Mouse (Mus musculus) lung, postnatal 4 days (tissue): ENCODE measurements around the gene Gnpat.

Experiments used
- DNase-seq, 2 experiments: peaks; one replicate each; pipeline ENCODE4 v3.0.0; 2021

Gnpat gene

DNA sequence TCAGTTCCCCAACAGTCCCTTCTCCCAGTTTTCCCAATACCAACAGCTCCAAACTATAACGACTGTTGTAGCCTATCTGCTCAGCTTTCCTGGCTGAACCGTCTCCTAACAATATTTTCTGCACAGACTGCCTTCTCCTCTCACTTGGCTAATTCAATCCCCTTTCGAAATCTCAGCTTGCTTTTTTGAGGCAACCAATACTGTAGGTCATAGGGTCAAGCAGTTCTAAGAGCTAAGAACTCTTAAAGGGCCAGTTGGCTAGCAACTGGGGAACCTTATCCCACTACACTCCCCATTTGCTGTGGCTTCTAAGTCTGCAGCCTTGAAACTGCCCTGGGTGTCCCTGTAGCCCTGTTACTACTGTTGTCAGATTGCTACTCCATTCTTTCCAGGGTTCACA, 17.7 kb upstream of the Gnpat start:
- no peak for DNase-seq

DNA sequence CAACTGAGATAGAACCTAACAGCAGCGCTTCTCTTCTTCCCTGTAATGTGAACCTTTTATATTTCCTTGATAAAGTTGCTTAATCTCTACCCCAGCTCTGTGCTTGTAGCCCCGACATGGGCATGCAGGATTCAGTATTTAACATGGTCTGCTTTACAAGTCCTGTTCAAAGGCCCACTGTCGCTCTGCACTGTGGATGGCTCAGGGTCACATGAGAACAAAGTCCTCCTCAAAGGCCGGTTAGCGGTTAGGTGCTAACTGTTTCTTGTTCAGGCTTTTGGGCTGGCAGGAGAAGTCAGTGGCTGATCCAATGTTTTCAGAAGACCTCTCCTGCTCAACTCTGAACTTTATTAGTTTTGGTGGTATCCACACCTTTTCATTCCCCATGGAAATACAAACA, 17.3 kb upstream of the Gnpat start:
- no peak for DNase-seq

DNA sequence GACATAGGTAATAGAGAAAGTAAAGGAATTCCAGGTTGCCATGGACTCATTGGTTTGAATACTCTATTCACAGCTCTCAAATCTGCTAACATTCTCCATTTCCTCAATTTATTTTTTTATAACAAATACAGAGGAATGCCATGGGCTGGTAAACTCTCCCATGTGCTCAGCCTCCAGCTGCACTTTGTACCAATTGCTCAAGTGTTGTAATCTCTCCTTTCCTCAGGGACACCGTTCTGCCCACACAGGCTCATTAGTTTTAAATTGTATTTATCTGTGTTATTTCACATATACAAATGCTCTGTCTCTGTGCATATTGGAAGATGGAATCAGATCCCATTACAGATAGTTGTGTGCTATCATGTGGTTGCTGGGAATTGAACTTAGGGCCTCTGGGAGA, 9.3 kb upstream of the Gnpat start:
- no peak for DNase-seq

DNA sequence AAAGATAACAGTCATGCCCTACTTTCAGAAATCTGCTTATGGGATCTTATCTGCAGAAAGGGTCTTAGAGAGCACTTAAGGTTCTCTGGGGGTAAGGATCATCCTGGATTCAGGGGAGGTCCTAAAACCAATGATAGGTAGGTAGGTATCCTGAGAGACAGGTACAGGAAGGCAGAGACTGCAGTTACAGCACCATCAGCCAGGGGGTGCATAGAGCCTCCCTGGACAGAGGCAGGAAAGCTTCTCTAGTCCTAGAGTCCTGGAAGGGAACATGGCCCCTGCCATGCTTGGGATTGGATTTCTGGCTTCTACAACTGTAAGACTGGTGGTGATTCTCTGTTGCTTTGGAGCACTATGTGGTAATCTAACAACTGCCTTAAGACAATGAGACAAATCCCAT, 3.4 kb upstream of the Gnpat start:
- DNase-seq: peak in 1 of 2 experiments; percentile 37

DNA sequence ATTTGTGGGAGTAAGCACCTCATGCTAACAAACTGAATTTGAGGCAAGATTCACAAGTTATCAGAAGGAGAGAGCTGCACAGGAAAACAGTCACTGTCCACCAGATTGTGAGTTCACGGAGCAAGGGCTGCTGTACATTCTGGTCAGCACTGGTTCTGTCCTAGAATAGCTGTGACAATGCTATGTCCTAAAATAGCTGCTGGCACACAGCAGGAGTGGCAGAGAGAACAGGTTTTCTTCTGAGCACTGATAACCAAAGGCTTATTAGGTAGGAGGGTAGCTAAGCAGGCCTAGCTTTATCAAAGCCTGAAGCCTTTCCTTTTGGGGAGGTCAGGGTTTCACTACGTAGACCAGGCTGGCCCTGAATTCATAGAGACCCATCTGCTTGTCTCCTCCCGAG, 2.6 kb upstream of the Gnpat start:
- no peak for DNase-seq

DNA sequence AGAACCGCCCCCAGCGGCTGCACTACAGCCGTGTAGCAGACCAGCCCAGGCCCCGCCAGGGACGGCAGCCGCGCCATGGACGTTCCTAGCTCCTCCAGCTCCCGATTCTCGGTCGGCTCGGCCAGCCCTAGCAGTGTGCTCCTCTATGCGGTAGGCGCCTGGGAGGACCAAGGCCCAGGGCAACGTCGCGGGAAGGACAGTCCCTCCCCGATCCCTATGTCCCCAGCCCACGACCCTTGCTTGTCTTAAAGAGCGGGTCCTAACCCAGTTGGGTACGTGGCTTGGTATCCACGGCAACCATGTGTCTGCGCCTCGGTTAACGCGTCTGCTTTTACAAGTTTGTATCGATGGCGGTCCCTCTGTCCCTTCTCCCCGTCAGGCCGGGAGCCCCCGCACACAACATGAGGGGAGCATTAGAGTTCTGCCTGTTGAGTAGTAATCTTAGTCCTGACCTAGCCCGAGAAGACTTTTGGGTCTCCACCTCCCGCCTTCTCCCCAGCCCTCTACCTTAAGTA, 387 bp downstream of the Gnpat start:
- DNase-seq: no peak

DNA sequence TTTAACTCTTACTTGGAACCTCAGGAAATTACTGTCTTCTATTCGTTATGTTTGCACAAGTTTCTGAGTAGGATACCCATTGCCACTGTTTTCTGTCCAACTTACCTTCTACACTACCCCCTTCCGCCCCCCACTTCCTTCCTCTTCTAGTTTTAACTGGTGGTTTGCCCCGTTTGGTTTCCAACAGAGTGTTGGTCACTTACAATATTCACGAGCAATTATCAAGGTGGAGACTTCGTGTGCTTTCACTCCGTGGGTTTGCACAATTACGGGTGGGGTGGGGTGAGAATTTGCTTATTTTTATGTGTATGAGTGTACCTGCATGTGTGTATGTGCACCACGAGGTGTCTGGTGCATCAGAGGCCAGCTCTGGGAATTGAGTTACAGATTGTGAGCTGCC, 896 bp downstream of the Gnpat start:
- no peak for DNase-seq

DNA sequence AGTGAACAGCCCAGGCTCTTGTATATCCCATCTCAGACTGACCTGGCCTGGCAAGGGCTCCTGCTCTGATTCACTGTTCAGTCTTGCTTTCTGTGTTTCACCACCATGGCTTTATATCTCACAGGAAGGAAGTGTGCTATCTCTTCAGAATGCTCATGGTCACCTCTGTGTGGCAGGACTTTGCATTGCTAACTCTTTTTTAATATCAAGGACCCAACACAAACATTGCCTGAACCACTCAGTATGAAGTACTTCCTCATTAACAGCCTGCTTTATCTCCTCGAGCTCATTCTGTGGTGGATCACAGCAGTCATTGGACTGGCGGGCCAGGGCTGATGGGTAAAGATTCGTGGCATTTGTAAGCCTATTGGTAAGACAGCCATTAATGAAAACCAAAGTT, 3.8 kb downstream of the Gnpat start:
- DNase-seq: no peak

DNA sequence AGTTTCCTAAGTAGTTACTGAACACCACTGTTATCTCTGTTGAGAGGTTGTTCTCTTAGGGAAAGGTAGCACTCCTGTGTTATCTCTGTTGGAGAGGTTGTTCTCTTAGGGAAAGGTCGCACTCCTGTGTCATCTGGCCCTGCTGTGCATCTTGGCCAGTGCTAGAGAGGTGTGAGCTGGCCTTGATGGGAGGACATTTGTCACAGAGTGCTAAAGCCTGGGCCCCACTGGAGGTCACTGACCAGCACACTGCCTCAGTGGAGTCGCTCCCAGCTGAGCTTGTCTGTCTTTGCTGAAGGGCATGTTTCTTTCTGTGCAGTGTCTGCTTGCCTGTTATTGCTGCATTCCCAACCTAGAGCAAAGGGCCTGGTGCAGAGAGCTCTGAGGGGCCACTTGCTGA, 4.3 kb downstream of the Gnpat start:
- peak in 1 of 2 experiments; percentile 19 for DNase-seq

DNA sequence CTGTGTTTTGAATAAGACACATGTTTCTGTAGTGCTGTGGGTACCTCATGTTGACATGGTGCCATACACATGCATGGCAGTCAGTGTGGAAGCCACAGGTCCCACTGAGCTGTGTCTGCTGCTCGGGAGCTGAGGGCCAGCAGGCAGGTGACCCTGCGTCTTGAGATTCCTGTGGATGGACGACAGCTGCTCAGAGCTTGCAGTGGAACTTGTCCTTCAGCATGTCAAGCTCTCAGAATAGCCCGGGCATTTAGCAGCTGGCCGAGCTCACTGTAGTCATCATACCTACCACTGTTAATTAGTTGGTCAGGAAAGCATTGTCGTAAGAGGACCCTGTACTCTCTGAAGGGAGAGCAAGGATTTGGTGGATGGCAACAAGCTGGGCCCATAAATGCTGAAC, 6.9 kb downstream of the Gnpat start:
- DNase-seq: no peak

DNA sequence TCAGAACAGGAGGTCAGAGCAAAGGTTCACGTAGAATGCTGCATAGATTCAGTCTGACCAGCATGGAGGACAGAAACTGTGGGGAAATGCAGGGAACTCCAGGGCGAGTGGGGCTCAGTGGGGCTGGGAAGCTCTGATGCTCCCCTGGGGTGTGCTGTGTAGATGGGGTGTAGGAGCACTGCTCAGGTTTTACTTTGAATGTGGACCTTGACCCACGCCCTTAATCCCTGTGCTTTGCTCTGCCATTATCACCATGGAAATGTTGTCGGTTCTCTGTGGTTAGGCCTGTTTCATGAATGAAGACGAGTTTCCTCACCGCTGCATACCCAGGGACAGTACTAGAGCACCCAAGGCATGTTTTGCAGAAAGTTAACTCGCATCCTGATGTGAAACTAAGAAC, 8.6 kb downstream of the Gnpat start:
- no peak for DNase-seq

DNA sequence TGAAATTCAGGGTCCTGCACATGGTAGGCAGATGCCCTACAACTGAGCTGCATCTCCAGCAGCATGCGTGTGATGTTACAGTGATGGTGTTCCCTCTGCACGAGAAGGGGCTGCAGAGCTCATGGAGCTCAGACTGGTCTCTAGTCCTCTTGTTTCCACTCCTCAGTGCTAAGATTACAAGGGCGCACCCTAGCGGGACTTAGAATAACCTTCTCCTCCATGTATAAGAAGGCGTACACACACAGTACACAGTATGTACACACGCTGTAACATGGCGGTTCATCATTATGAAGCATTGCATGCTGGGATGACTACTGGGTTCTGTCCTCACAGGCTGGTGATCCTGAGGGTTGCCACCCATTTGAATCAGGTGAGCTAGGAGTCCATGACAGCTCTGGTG, 9.2 kb downstream of the Gnpat start:
- DNase-seq: no peak

DNA sequence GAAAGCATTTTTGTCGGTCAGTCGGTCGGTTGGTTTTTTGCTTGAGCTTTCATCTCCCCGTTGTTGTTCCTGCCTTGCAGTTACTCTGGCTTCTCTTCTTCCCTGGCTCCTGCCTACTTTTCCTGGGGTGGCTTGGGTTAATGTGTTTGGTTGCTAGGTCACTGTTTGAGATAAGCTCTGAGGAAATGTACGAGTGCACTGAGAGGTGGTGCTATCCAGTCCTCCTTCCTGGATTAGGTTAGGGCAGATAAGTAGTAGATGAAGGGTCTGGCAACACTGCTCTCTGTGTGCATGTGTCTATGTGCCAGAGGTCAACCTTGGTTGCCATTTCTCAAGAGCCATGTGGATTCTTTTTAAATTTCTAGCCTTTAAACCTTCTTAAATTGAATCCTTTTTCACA, 9.9 kb downstream of the Gnpat start:
- DNase-seq: no peak

DNA sequence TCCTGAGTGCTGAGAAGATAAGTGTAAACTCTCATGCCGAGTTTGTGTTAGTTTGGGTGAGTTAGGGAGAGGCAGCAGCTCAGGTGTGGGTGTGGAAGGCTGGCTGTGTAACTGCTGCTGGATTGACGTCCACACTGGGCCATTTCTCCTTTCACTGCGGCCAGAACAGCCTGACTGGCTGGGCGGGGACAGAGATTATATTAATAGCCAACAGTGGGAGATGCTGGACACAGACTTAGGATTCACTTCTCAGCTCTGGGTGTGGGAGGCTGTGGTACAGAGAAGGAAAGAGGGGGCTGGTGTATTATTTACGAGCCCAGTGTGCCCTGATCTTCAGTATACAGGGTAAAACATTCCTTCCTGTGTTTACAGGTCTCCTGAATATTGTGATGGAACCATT, 15.3 kb downstream of the Gnpat start:
- DNase-seq: no peak

DNA sequence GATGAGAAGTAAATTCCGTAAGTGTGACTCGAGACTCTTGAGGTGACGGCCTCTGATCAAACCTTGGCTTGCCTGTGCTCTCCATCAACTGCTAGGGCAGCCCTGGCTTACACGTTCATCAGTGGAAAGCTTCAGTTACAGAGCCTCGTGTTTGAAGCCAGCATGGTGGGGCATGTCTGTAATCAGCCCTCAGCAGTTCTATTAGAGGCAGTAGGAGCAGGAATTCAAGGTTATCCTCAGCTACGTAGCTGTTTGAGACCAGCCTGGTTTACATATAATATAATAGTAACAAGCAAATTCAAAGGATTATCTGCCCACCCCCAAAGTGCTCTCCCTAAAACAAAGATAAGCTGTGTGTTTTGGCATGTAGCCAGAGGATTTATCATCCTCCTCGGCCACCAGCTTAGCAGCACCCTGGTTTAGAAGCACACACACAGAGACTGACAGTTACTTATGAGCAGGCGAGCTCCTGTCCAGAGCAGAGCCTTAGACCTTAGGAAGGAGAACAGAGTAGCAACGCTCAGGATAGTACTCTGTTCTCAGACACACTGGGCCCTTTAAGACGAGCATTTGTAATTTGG, 16.2 kb downstream of the Gnpat start:
- DNase-seq: no peak

DNA sequence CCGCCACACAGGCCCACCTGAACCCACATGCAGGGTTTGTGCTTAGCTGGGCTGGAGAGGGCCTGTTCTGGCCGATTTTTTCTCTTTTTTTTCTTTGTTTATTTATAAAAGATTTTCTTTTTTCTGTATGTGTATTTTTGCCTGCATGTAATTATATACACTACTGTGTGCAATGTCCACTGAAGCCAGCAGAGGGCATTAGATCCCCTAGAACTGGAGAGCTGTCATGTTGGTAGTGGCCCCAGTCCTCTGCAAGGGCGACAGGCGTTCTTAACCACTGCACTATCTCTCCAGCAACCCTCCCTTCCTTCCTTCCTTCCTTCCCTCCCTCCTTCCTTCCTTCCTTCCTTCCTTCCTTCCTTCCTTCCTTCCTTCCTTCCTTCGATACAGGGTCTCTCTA, 25.6 kb downstream of the Gnpat start:
- DNase-seq: no peak

DNA sequence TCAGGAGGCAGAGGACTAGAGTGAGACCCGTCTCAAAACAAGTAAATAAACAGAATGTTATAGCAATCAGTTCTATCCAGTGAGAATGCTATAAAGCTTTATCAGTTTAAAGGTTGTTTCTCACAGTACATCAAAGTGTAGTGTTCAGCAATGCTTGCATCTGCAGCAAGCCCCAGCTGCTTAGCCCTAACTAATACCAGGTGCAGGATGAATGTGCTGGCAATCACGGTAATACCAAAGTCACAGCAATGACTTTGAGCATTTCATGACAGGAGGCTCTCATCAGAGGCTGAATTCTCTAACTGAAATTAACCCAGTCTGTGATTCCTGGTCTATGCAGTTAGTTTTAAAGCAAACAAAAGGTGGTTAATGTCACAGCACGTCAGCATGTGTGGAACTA, 29.8 kb downstream of the Gnpat start:
- DNase-seq: no peak

DNA sequence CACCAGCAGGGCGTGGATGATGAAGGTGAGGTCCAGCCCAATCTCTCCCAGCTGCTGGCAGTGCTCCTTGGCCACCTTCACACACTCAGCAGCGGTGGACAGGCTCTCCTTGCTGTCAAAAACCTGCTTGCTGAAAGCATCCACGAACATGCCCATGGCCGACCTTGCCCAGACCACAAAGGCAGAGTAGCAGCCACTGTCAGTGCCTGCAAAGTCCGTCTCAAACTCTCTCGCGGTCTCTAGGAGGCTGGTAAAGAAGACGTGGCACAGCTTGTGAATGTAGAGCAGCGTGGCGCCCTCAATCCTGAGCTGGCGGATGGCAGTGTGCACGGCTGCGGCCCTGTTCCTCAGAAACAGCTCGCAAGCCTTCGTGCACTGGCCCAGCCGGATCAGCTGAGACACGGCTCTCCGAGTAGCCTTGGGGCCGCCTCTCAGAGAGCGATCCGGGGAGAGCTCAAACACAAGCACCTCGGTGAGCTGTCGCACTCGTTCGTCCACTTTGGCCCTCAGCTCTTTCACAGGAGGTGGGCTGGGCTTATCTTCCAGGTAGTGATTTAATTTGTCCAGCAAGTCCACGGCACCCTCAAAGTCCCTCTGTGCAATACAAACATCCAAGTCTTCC, 33.3 kb downstream of the Gnpat start:
- no peak for DNase-seq

DNA sequence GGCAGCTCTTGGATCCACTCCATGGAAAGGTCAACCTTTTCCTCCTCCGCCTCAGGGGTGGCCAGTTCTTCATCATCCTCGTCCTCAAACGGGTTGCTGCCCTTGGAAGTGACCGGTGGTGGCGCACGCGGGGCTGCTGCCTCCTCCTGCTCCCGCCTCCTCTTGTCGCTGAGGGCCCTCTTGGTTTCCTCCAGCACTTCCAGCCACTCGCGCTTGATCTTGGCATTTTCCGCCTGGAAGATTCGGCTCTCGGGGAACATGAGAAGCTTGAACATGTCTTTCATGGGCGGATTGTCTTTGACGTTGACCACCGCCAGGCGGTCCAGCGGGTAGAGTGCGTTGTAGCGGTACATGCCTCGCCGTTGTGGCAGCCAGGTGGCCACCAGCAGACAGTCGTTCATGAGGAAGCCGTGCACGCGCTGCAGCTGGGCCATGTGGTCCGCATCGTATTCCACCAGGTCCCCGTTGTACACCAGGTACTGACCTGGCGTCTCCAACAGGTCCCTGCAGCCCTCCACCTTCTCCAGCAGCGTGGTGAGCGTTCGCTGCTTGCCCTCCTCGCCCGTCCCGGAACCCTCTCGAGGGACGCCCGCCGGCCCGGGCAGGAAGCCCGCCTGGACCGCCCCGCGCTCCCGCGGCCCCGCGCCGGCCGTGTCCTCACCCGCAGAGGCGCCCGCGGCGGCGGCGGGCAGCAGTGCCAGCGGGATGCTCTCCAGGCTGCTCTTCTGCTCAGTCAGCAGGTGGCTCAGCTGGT, 34.0 kb downstream of the Gnpat start:
- DNase-seq: peak; percentile 89 to 92

DNA sequence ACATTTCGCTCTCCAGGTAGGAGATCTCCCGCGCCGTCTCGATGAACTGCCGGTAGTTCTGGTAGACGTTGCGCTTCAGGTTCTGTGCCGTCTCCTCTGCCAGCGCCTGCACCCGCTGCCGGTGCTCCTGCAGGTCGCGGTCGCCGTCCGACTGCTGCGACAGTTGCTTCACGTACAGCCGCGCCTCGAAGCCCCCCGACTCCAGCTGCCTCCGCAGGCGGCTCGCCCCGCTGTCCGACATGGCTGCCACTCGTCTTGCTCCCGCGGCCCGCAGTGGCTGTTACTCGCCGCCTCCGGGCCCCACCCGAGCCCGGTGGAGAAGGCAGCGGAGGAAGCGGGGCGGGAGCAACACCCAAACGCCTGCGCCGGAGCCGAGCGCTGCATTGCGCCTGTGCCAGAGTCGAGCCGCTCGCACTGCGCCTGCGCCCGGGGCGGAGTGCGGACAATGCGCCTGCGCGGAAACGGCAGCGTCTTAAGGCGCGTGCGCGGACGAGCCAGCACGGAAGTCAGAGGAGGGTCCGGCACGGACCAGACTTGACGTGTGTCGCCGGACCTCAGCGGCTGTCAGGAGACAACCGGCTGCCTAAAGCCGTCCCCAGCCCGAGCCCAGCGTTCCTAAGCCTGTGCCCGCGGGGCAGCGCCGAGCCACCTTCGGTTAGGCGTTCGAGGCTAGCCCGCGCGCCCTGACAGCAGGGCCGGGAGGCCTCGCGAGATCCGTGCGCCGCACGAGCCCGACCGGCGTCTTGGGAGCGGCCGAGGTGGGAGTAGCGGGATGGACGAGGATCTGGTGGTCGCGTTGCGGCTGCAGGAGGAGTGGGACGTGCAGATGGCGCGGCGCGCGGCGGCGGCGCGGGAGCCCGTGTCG, 34.8 kb downstream of the Gnpat start, which contains the start of the genes Exoc8 and Sprtn:
Exoc8 (minus strand) TSS at position 320 of the 865 bp plus-strand sequence.
Sprtn (plus strand) TSS at position 501 of the 865 bp plus-strand sequence.
- DNase-seq: peak; percentile 98 to 99

DNA sequence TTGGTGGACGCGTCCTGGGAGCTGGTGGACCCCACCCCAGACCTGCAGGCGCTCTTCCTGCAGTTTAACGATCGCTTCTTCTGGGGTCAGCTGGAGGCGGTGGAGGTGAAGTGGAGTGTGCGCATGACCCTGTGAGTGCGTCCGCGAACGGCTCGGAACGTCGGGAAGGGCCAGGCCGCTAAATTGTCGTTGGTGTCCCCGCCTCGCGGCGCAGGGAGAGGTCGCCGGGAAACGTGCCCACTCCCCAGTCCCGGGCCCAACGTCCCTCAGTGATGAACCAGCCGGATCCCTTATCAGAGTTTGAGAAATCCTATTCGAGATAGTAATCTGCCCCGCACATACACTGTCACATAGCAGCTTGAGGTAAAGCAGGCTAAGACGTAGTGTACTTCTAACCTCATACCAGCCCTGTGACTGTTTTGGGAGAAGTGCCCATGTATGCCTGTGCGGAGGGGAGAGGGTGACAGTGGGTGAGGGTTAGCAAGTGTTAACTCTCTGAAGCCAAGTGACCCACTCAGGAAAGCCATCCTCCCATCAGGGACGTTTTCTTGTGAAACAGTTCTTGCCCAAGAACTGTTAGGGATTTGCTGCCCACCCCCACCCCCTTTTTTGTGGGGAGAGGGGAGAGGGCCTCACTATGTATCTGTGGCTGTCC, 35.5 kb downstream of the Gnpat start:
- DNase-seq: no peak

DNA sequence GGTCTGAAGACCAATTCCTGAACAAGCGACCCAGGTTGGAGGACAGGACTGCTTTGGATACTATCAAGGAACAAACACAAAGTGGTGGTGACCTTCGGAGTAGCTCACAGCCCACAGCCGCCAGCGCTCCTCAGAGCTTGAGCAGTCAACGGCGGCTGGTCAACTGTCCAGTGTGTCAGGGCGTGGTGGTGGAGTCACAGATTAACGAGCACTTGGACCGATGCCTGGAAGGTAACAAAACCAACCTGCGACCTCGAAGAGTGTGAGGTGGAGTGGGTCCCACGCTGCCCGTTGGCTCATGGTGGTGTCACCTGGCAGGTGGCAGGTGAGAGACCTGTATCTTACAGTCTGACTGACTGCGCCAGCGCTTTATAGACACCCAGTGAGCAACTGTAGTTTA, 40.4 kb downstream of the Gnpat start:
- no peak for DNase-seq

DNA sequence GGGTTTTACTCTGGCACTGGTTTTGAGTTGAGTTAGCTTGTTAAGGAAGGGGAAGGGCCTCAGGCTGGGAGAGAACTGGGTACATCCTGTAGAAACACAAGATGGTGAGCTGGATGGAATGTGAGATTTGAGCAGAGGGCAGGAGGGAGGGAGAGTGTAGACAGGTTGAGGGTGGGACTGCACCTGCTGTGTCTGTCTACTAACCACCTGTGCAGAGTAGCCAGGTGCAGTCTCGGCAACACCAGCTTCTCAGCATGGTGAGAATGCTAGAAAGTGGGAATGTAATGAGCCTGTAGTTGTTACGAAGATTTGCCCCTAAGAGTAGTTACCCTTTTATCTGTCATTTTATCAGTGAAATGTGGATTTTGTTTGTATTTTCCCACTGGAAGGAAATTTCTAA, 42.6 kb downstream of the Gnpat start:
- DNase-seq: no peak
